Mouse (Mus musculus): ENCODE results near the gene Tnfsf13. TPM values are rescaled to one million over a fixed set of nuclear protein-coding genes. Genes with fewer than 3 reads are reported as not detected.

Gene Tnfsf13
- total and polyA plus RNA-seq, 2 experiments from 2014 or later, result 0.57 TPM; not detected in 1

GRCm38 (mm10) chr11:69719423-69719822 lies 33.8 kb upstream of the Tnfsf13 start:
- Histone ChIP-seq H3K36me3 (replicated peaks; ENCODE audit: control insufficient read depth, insufficient read depth, low read length) (no peaks in the 10 kb centered on the region), H3K27me3 (ENCODE audit: control insufficient read depth, insufficient read depth, low read length) (no peaks in the 10 kb centered on the region), H3K9ac (replicated peaks; ENCODE audit: low read depth, low read length) (no peak overlapping the region), H3K4me1 (ENCODE audit: control insufficient read depth, insufficient read depth) (no peaks in the 10 kb centered on the region), H3K9me3 (replicated peaks; ENCODE audit: control insufficient read depth, low read length) (no peaks in the 10 kb centered on the region), H3K4me2 (ENCODE audit: low read depth, low read length) (no peak overlapping the region), H3K4me3 (ENCODE audit: low read depth, low read length) (no peak overlapping the region), H3K27ac (ENCODE audit: low read depth) (no peak overlapping the region)
- TF ChIP-seq CTCF (IDR thresholded peaks at IDR 0.05; ENCODE audit: low read depth), result no peak
- TF ChIP-seq EP300 (IDR thresholded peaks at IDR 0.05; ENCODE audit: low read depth), result no peak
- WGBS, result 68% methylated on average over 6 of the region's 6 CpGs
- ATAC-seq (ENCODE audit: insufficient read depth, low read depth), result no peak
- DNase-seq (ENCODE audit: low spot score), result no peak

DNA sequence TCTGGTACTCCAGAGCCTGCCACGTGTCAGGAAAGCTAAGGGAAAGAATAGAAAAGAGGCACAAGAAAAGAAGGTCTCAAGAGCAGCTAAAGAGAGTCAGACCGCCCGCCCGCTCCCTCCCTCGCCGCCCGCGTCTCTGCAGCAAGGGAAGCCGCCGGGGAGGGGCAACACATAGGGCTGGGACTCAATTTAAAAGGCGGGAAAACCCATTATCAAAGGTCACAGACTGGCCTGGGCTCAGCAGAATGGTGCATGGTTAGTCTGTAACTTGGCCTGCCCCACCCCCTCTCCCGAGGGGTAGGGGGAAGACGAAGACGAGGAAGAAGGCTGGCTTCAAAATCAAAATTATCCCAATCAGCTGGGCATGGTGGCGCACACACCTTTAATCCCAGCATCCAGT lies 33.1 kb upstream of the Tnfsf13 start:
- Histone ChIP-seq H3K36me3 (replicated peaks; ENCODE audit: control insufficient read depth, insufficient read depth, low read length) (no peaks in the 10 kb centered on the region), H3K4me3 (ENCODE audit: low read depth, low read length) (no peak overlapping the region), H3K27ac (ENCODE audit: low read depth) (no peak overlapping the region), H3K27me3 (ENCODE audit: control insufficient read depth, insufficient read depth, low read length) (no peaks in the 10 kb centered on the region), H3K9ac (replicated peaks; ENCODE audit: low read depth, low read length) (no peak overlapping the region), H3K4me1 (ENCODE audit: control insufficient read depth, insufficient read depth) (no peaks in the 10 kb centered on the region), H3K4me2 (ENCODE audit: low read depth, low read length) (no peak overlapping the region), H3K9me3 (replicated peaks; ENCODE audit: control insufficient read depth, low read length) (no peaks in the 10 kb centered on the region)
- ATAC-seq (ENCODE audit: insufficient read depth, low read depth) (no peak), DNase-seq (ENCODE audit: low spot score) (no peak)
- TF ChIP-seq EP300 (IDR thresholded peaks at IDR 0.05; ENCODE audit: low read depth) (no peak), CTCF (IDR thresholded peaks at IDR 0.05; ENCODE audit: low read depth) (no peak)
- 35% methylated on average over 15 of the region's 15 CpGs for WGBS

DNA sequence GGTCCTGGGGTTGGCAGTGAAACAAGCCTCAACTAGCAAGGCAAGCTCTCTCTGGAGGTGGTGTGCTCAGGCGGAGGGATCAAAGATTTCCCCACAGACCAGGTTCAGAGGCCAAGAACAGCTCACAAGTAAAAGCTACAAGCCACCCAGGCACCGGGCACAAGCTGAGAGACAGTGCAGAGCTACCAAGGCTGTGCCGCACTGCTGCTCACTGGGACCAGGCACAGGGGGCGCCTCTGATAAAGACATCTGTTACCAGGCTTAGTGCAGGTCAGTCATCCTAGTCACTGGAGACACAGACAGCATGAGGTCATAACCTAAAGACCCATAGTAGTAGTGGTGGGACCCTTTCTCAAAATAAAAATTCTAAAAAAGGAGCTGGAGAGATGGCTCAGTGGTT lies 31.4 kb upstream of the Tnfsf13 start:
- no peak for TF ChIP-seq EP300 (IDR thresholded peaks at IDR 0.05; ENCODE audit: low read depth)
- no peak for TF ChIP-seq CTCF (IDR thresholded peaks at IDR 0.05; ENCODE audit: low read depth)
- WGBS, result 73% methylated on average over 4 of the region's 4 CpGs
- no peak overlapping the region for H3K9ac ChIP-seq (replicated peaks; ENCODE audit: low read depth, low read length)
- no peak for ATAC-seq (ENCODE audit: insufficient read depth, low read depth)
- H3K36me3 ChIP-seq (replicated peaks; ENCODE audit: control insufficient read depth, insufficient read depth, low read length), result no peaks in the 10 kb centered on the region
- H3K4me3 ChIP-seq (ENCODE audit: low read depth, low read length), result no peak overlapping the region
- H3K9me3 ChIP-seq (replicated peaks; ENCODE audit: control insufficient read depth, low read length), result no peaks in the 10 kb centered on the region
- no peaks in the 10 kb centered on the region for H3K4me1 ChIP-seq (ENCODE audit: control insufficient read depth, insufficient read depth)
- H3K27me3 ChIP-seq (ENCODE audit: control insufficient read depth, insufficient read depth, low read length), result no peaks in the 10 kb centered on the region
- no peak for DNase-seq (ENCODE audit: low spot score)
- no peak overlapping the region for H3K4me2 ChIP-seq (ENCODE audit: low read depth, low read length)
- no peak overlapping the region for H3K27ac ChIP-seq (ENCODE audit: low read depth)

DNA sequence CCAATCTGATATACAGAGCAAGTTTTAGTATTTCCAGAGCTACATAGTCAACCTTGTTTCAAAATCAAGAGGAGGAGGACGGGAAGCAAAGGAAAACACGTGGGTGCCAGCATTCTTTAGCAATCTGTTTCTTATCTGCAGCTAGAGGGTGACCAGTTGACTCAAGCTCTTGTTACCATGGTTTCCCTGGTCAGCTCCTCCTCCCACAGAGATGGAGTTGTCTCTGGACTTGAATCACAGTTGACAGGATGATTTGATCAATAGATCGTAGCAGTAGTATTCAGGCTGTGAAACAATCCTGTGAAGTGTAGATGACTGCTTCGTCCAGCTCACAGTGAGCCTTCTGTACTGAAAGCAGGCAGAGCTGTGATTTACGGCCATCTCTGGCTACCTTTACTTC lies 30.3 kb upstream of the Tnfsf13 start:
- no peaks in the 10 kb centered on the region for H3K4me1 ChIP-seq (ENCODE audit: control insufficient read depth, insufficient read depth)
- no peak overlapping the region for H3K4me2 ChIP-seq (ENCODE audit: low read depth, low read length)
- no peaks in the 10 kb centered on the region for H3K9me3 ChIP-seq (replicated peaks; ENCODE audit: control insufficient read depth, low read length)
- TF ChIP-seq EP300 (IDR thresholded peaks at IDR 0.05; ENCODE audit: low read depth) (no peak), CTCF (IDR thresholded peaks at IDR 0.05; ENCODE audit: low read depth) (no peak)
- DNase-seq (ENCODE audit: low spot score), result peak; percentile 37
- 18% methylated on average over 5 of the region's 5 CpGs for WGBS
- H3K27ac ChIP-seq (ENCODE audit: low read depth), result no peak overlapping the region
- no peaks in the 10 kb centered on the region for H3K36me3 ChIP-seq (replicated peaks; ENCODE audit: control insufficient read depth, insufficient read depth, low read length)
- peak; percentile 33; the same call in 1 of the 2 replicates for ATAC-seq (ENCODE audit: insufficient read depth, low read depth)
- H3K9ac ChIP-seq (replicated peaks; ENCODE audit: low read depth, low read length), result no peak overlapping the region
- no peak overlapping the region for H3K4me3 ChIP-seq (ENCODE audit: low read depth, low read length)
- no peaks in the 10 kb centered on the region for H3K27me3 ChIP-seq (ENCODE audit: control insufficient read depth, insufficient read depth, low read length)

GRCm38 (mm10) chr11:69715482-69715881 lies 29.9 kb upstream of the Tnfsf13 start:
- Histone ChIP-seq H3K4me3 (ENCODE audit: low read depth, low read length) (no peak overlapping the region), H3K9me3 (replicated peaks; ENCODE audit: control insufficient read depth, low read length) (no peaks in the 10 kb centered on the region), H3K27ac (ENCODE audit: low read depth) (no peak overlapping the region), H3K27me3 (ENCODE audit: control insufficient read depth, insufficient read depth, low read length) (no peaks in the 10 kb centered on the region), H3K9ac (replicated peaks; ENCODE audit: low read depth, low read length) (no peak overlapping the region), H3K4me1 (ENCODE audit: control insufficient read depth, insufficient read depth) (no peaks in the 10 kb centered on the region), H3K4me2 (ENCODE audit: low read depth, low read length) (no peak overlapping the region), H3K36me3 (replicated peaks; ENCODE audit: control insufficient read depth, insufficient read depth, low read length) (no peaks in the 10 kb centered on the region)
- 58% methylated on average over 9 of the region's 9 CpGs for WGBS
- TF ChIP-seq CTCF (IDR thresholded peaks at IDR 0.05; ENCODE audit: low read depth), result peak; percentile 46
- TF ChIP-seq EP300 (IDR thresholded peaks at IDR 0.05; ENCODE audit: low read depth), result no peak
- ATAC-seq (ENCODE audit: insufficient read depth, low read depth) (no peak), DNase-seq (ENCODE audit: low spot score) (no peak)

GRCm38 (mm10) chr11:69714636-69715329 lies 29.2 kb upstream of the Tnfsf13 start:
- 63% methylated on average over 18 of the region's 18 CpGs for WGBS
- TF ChIP-seq CTCF (IDR thresholded peaks at IDR 0.05; ENCODE audit: low read depth), result no peak
- TF ChIP-seq EP300 (IDR thresholded peaks at IDR 0.05; ENCODE audit: low read depth), result no peak

More at GRCm38 (mm10) chr11:69714636-69715329, 29.2 kb upstream of the Tnfsf13 start:
- H3K4me2 ChIP-seq (ENCODE audit: low read depth, low read length), result no peak overlapping the region
- H3K9ac ChIP-seq (replicated peaks; ENCODE audit: low read depth, low read length), result no peak overlapping the region
- no peak overlapping the region for H3K27ac ChIP-seq (ENCODE audit: low read depth)
- H3K9me3 ChIP-seq (replicated peaks; ENCODE audit: control insufficient read depth, low read length), result no peaks in the 10 kb centered on the region
- DNase-seq (ENCODE audit: low spot score), result no peak
- no peak overlapping the region for H3K4me3 ChIP-seq (ENCODE audit: low read depth, low read length)
- H3K4me1 ChIP-seq (ENCODE audit: control insufficient read depth, insufficient read depth), result no peaks in the 10 kb centered on the region
- no peaks in the 10 kb centered on the region for H3K27me3 ChIP-seq (ENCODE audit: control insufficient read depth, insufficient read depth, low read length)
- no peak for ATAC-seq (ENCODE audit: insufficient read depth, low read depth)
- no peaks in the 10 kb centered on the region for H3K36me3 ChIP-seq (replicated peaks; ENCODE audit: control insufficient read depth, insufficient read depth, low read length)
